Mouse (Mus musculus) left cerebral cortex, postnatal 14 days (tissue): ENCODE data around the gene Ahr. TPM values are rescaled to one million over a fixed set of nuclear protein-coding genes. Genes with fewer than 3 reads are reported as not detected.

Source experiments
- DNase-seq, 2 experiments: peaks; one replicate each; pipeline ENCODE4 v3.0.0; 2021 to 2022; ENCODE audit warnings: low spot score in 2 of 2, mixed read lengths in 1 of 2
- intact Hi-C: fragments of 180-260 bp; cut with DNase I; formaldehyde crosslinking; loops from one replicate; pipeline ENCODE4 v1.15.1; 2025
- total RNA-seq, 2 experiments: library from RNA; stranded (reverse); gene quantifications; 2 replicates each; pipeline ENCODE4 v1.2.3; 2021

Gene Ahr
- total RNA-seq, 2 experiments from 2014 or later = 10.7 TPM

GRCm38 (mm10) chr12:35514671-35515070 lies 20.2 kb downstream of the Ahr start:
- intact Hi-C loops = loop anchor here (10.0 kb wide), 1 partner anchor 200 kb away; no protein-coding TSS in a partner anchor
- no peak for DNase-seq

- intact Hi-C loops = loop anchor here (10.0 kb wide), 1 partner anchor 196 kb away; no protein-coding TSS in a partner anchor
- no peak for DNase-seq
Observed at GRCm38 (mm10) chr12:35510711-35511110, 24.1 kb downstream of the Ahr start.

- DNase-seq = no peak
- intact Hi-C loops = no loop called here
Observed at GRCm38 (mm10) chr12:35506383-35506782, 28.5 kb downstream of the Ahr start.

DNA sequence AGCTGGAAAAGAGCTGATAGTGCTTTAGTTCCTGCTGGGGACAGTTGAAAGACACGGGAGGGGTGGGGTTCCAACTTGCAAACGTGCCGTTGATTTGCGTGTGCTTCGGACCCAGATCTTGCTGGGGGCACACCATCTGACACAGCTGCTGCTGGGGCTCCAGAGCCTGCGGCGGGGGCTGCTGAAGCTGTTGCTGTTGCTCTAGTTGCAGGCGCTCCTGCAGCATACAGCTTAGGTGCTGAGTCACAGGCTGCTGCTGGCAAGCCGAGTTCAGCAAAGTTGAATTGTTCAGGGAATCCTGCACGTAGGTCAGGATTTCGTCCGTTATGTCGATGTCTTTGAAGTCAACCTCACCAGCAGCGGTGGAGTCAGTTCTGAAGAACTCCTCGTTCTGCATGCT lies 30.8 kb downstream of the Ahr start:
- intact Hi-C loops = no loop called here
- DNase-seq = no peak

GRCm38 (mm10) chr12:35503586-35503985 lies 31.3 kb downstream of the Ahr start:
- intact Hi-C loops = no loop called here
- no peak for DNase-seq

DNA sequence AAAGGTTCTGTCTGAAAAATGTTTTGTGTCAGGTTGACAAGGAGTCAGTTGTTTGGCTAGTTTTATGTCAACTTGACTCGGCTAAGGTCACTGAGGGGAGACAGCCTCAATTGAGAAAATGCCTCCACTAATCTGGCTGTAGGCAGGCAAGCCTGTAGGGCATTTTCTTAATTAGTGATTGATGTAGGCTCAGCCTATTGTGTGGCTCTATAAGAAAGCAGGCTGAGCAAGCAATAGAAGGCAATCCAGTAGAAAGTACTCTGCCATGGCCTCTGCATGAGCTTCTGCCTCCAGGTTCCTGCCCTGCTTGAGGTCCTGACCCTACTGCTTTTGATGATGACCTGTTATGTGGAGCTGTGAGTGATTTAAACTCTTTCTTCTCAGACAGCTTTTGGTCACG lies 33.4 kb downstream of the Ahr start:
- no peak for DNase-seq
- intact Hi-C loops = no loop called here

DNA sequence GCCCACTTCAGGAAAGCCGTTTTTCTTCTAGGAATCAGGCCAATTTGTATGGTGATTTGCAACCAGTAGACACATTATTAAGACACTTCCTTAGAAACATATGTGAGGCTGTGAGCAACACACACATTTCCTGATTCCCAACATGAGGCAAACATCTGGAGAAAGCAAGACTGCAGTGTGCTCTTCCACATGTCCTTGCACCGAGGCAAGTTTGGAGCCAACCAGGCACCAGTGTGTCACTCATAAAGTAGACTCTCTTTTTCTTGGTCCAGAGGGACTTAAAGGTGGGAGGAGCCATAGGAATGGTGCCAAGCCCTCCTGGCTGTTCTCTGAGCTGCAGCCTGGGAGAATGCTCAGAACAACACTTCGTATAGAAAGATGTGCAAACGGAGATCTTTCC lies 39.6 kb downstream of the Ahr start:
- DNase-seq = no peak
- intact Hi-C loops = no loop called here

- intact Hi-C loops = no loop called here
- DNase-seq = no peak
Observed at GRCm38 (mm10) chr12:35480764-35481163, 54.1 kb downstream of the Ahr start.

GRCm38 (mm10) chr12:35478906-35479305 lies 55.9 kb downstream of the Ahr start:
- DNase-seq = no peak
- intact Hi-C loops = no loop called here

DNA sequence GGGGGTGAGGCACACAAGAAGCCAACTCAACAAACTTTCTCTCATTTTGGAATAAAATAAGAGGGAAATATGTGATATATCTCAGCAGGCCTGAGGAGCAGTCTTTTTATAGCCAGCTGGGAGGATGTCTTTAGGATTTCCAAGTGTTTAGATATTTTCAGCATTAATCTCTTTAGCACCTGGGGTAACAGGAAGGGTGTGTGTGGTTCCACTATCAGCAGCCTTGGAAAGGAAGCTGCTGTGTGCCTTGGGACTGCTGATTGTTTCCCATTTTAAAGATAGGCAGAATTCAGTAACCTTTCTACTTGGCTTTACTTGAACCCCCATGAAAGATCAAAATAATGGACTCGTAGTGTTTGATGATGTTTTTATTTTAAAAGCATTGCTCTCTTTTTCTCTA lies 71.4 kb downstream of the Ahr start:
- intact Hi-C loops = no loop called here
- no peak for DNase-seq

- DNase-seq = no peak
- intact Hi-C loops = no loop called here
Observed at GRCm38 (mm10) chr12:35462667-35463066, 72.2 kb downstream of the Ahr start.

DNA sequence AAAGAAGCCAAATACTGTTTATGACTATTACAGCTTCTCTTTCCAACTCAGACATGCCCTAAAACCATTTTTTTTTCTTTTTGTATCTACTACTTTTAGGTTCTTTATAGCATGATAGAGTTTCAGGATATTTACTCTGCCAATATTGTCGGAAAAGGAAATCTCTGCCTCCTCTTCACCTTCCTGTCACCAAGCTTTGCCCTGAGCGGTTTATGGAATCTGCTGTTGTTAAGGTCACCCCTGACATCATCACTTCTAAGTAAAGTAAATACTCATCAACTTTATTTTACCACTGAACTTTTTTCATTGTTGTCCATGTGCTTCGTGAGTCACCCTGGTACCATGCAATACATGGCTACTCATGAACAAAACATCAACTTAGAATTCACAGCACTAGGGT lies 75.2 kb downstream of the Ahr start:
- DNase-seq = no peak
- intact Hi-C loops = no loop called here
